Mouse (Mus musculus) frontal cortex, postnatal 36 days (tissue): ENCODE data around the gene Mbtps1.
A peak's percentile ranks its signal among the peaks of the same experiment; 100 is the strongest.

Experiments
- DNase-seq, 2 experiments: peaks; one replicate each; pipeline ENCODE4 v3.0.0; 2022; ENCODE audit warnings: low spot score in 2 of 2

The Mbtps1 gene

DNA sequence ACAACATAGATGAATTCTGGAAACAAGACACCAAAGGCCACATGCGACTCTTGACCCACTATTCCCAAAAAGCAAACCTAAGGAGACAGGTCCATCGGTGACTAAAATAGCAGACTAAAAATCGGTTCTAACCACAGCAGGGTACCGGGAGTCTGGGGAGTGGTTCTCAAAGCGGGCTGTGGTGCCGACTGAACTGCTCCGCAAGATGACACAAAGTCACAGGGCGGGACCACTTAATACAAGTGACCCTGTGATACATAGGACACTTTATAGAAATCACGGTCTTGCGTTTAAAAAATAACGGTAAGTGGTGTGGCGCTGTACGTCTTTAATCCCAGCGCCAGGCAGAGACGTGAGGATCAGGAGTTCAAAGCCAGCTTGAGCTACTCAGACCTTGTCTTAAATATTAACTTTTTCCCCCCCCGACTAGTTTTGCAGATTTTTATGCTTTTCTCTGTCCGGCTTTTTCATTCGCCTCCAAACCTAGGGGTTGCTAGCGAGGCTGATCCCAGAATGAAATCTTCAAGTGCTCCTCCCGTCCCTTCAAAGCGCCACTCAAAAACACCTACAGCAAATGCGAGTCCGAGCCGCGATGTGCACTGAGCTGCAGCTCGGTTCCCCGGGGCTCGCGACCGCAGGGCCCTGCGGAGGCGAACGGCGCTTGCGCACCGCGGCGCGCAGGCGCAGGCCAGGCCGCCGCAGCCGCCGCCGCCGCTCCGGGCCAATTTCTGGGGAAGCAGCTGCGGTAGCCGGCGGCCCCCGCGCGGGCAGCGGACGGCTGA, 523 bp downstream of the Mbtps1 start:
- DNase-seq, result no peak

DNA sequence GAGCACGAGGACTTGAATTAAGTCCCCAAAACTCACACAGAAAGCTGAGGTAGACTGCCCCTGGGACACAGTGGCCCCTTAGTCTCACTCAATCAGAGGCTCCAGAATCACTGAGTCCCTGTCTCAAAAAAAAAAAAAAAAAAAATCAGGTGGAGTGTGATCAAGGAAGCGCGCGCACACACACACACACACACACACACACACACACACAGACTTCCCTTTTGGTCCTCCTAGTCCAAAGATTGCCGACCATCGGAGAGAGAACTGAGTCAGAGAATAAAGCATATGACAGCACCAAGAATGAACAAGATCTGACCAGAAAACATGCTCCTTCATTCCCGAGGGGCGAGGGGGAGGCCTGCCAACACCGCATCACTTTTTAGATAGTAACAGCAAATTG, 1.4 kb downstream of the Mbtps1 start:
- no peak for DNase-seq

DNA sequence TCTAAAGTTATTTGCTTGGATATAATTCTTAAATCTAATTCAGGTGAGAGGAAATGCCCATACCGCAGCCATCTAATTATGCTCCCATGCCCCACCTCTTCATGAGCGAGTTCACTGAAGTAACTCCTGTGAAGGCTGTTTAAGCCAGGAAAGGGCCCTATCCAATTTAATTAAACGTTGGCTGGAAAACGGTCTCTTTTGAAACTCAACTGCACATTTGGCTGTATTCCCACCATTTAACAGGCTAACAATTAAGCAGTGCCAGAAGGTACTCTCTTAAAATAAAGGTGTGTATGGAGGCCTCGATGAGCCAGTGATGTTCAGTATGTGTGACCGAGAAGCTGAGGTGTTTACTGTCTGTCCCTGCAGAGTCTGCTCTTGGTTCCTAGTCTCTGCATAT, 2.7 kb downstream of the Mbtps1 start:
- no peak for DNase-seq

DNA sequence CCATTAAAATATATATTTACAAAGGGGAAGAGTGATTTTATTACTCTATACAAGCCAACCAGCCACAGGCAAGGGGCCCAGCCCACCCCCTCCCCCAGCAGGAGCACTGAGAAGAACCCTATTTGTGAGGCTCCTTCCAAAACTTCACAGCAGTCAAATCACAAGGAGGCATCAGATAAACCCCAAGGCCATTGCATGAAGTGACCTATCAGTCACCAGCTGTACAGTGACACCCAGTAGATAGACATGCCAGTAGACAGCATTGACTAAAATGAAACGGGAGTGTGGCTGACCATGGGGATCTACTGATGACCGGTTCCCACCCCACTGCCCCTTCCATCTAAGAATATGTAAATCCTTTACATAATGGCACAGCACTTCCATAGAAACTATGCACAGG, 5.6 kb downstream of the Mbtps1 start:
- no peak for DNase-seq

DNA sequence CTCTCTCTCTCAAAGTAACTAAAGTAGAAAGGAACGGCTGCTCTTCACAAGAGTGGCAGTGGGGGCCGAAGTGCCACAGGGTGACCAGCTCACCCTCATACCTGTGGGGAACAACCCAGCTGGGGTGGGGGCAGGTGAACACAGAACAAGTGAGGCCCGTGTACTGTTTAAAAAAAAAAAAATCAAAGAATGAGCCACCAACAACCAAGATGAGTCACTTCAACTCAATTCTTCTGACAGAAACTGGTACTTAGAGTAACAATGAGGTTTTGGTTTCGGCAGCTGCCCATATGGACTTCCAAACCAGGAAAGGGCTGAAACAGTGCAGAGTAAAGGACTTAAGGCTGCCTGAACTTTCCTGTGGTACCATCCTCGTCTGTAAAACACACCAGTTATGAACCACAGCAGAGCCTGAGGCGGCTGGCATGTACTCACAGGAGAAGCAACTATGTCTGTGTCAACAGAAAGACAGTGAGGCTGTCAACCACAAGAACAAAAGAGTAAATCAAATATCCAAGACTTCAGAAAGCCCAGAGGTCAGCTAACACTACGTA, 9.9 kb downstream of the Mbtps1 start:
- DNase-seq, result no peak

DNA sequence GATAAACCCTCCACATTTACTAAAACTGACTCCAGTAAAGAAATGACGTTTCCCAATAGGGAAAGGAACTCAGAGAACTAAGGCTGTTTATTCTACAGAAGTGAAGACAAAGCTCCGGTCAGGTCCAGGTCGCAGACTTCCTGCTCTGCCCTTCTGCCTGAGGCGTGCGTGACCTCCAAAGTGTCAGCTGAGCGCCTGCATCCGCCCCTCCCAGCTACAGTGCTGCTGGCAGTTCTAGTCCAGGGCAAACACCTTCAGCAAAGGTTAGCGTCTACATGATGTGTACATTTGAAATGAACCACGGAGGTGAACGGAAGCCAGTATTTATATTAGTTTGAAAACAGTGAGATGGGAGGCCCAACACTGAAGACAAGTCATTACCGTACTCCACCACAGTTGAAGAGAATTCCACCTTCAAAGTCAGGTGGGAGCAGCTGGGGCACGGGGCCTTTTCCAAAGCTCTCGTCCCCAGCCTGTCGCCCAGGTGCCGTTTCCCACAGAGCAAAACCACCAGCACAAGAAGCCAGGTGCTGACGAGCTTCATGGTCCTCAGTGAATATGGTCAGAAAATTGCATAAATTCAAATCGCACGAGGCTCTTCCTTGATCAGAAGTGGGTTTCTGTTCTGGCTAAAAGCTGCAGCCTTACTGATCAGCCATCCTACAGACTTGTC, 11.4 kb downstream of the Mbtps1 start:
- DNase-seq, result no peak

DNA sequence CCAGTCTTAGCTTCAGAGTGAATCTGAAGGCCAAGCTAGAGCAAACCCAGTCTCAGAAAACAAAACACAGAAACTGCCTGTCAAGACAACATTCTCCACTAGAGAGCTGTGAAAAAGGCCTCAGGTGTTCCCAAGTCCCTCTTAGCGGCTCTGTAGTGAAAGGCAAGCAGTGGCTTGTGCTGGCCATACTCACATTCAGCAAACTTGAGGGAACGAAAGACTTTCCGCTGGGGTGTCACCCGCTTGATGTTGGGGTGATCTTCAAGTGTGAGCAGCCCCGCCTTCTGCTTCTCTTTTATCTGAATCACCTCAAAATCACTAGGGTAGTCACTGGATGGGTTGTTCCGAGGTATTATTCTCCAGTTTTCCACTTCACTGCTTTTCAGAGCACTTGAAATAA, 12.7 kb downstream of the Mbtps1 start:
- DNase-seq, result no peak

DNA sequence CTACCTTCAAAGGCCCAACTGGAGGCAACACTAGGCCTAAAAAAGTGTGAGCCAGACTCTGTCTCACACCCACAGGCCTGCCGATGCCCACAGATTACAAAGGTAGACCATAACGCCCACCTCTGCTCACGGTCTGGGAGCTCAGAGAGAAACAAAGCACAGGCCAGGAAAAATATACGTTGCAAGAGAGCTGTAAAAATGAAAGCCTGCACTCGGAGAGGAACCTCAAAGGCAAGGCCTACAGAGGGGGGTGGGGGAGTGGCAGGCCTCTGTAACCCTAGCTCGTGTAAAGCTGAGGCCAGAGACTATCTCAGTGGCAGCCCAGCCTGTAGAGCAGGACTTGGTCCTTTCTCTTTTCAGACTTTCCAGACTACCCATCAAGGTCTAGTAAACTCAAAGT, 13.4 kb downstream of the Mbtps1 start:
- no peak for DNase-seq

DNA sequence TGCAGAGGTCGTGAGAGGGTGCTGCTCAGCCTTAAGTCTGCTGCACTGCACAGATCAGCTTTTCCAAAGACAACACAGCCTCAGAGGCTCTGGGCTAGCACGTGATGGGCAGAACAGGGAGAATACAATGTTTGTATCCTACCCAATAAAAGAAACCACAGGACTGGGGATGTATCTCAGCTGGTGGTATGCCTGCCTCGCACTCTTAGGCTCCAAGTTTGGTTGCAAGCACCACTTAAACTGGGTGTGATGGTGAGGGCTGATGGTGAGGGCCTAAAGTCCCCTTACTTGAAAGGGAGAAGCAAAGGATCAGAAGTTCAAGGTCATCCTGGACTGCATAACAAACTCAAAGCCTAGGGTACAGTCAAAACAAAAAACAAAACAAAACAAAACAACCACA, 13.9 kb downstream of the Mbtps1 start:
- DNase-seq, result no peak

DNA sequence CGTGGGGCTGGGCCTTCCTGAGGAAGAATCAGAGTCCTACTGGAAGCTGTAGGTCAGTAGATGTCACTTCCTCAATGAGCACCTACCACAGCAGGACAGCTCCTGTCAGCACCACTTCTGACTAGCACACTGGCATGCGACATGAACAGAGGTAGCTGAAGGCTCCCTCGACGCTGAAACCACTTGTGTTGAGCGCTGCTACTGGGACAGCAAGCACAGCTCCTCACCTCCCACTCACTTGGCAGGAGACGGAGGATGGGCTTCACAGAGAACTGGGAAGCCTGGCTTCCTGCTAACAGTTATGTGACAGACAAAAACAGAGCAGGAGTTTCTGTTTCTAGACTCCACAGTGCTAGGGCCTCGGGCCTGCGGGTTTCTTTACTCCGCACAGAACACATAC, 26.6 kb downstream of the Mbtps1 start:
- peak; percentile 75 to 80 for DNase-seq

DNA sequence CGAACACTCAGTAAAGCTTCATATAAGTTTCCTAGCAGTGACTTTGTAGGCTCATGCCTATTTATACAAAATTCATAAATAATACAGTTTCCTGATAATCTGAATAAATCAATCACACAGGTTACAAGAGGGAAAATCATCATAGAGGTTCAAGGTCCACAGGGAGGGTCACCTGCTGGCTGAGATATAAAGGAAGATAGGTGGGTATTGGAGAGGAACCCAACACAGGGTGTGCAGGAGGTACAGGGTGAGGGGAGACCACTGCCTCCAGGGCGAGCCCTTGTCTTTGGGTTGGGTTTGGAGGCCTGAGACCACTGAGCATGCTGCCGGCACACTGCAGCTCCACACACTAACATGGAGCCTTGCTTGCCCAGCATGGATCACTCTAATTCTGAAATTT, 27.1 kb downstream of the Mbtps1 start:
- DNase-seq, result no peak

DNA sequence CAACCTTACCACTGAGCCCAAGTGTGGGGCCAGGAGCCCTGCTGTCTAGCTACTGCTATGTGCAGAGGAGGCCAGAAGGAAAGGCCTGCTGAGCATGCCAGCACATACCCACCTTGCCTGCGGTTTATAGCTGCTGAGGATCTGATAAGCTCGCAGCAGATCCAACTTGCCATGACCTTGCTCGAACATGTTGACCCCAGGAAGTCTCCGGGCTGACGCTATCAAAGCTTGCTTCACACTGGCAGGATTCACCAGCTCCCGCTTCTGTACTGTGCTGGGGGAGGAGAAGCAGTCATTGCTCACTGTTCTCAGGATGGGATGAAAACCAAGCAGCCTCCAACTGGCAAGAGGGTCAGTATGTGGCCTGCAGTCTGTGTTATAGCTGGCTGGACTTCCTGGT, 27.6 kb downstream of the Mbtps1 start:
- no peak for DNase-seq

DNA sequence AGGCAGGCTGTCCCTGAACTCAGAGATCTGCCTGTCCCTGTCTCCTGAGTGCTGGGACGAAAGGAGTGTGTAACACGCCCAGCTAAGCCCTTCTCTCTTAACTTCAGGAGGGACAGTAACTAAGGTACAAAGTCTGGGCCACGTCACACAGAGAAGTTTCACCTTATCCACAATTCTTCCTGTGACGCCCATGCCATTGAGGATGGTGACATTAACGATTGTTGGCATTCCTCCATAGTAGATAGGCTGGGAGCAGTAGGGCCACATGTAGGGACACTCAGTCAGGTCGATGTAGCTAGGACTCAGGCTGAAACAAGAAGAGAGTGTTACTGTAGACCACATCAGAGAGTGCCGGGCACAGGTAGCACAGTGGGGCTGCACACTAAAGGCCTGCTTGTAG, 29.8 kb downstream of the Mbtps1 start:
- no peak for DNase-seq

DNA sequence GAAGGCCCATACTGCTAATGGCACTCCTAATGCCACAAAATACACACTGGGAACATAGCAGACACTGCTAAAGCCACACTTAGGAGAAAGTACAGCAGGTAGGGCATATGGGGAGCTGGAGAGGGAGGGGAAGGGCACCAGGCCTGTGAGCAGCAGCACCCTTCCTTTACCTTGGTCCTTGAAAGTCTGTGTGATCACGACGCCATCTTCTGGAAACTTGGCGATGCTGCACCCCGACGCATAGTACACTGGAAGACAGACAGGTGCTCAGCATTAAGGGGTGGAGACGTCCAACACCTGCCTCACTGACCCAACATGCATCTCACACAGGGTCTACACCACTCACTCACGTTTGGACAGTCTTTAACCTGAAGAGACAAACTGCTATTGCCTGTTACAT, 38.4 kb downstream of the Mbtps1 start:
- no peak for DNase-seq

DNA sequence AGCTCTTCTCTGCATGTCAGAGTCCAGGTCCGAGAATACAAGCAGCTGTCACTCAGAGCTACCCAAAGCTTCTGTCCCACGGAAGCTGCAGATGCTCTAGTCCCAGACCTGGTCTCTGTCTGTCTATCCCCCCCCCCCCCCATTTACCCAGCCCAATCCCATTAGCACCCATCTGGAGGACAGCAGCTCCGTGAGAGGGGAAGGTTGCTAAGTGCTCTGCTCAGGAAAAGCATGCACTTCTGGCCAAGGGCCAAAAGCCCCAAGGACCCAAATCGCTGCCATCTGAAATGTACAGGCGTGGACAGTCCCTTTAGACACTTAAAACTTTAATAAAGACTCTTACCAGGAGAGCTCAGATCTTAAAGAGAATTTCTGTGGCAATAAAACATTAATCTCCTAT, 41.9 kb downstream of the Mbtps1 start:
- no peak for DNase-seq

DNA sequence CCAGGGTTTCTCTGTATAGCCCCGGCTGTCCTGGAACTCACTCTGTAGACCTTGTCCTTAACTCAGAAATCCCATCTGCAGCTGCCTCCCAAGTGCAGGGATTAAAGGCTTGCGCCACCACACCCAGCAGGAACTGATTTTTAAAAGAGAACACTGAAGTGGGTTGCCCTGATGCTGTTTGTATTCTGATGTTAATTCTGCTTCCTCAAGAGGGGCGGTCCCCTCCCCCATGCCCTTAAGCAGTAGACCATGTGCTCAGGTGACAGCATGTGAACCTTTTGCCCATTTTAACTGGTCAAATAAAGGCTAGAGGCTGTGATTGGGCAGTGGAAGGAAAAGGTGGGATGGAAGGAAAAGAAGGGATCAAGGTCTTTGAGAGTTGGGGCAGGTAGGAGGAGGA, 42.8 kb downstream of the Mbtps1 start:
- no peak for DNase-seq

DNA sequence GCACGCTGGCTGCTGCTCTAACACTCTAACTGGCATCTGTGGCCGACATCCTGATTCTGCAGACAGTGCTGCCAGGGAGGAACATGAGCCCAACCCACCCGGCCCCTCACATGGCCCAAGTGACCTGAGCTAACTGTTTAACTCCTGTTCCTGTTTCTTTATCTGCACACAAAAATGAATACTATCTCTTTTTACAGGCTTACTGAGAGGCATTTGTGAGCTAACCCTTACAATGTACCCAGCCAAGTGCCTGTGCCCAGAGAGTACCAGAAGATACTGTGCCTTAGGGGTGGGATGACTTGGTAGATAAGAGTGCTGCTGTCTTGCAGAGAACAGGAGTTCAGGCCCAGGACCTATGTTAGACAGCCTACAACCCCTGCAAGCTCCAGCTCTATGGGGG, 43.6 kb downstream of the Mbtps1 start:
- no peak for DNase-seq

DNA sequence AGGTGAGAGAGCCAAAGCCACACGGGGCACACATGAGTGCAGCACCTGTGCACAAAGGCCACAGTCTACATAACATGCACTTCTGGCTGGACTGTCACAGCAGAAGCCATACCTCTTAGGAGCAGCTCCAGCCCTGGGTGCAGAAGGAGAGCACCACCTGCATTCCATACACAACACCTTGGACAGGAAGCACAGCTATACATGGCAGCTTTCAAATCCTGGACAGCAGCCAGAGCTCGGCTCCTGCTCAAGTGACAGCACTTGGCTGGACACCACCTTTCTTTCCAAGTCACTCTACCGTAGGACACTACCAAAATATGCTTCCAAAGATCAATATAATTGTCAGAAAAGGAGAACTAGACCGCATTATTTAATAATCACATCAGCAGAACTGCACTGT, 45.1 kb downstream of the Mbtps1 start:
- DNase-seq, result no peak

DNA sequence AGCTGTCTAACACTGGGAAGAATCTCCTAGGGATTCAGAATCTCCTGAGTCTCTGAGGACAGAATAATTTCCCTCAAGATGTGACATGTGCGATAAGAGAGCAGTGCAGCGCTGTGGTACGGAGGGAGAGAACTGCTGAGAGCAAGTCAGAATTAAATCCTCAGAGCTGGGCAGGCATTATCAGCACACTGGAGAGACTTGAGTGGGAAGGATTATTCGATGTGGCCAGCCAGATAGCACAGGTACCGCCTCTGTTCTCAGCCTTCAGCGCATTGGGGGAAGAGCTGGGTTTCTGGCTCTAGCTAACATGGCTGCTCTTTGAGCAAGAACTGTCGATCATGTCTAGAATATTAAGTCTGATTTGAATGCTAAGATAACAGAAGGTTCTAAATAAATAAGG, 46.8 kb downstream of the Mbtps1 start:
- no peak for DNase-seq

DNA sequence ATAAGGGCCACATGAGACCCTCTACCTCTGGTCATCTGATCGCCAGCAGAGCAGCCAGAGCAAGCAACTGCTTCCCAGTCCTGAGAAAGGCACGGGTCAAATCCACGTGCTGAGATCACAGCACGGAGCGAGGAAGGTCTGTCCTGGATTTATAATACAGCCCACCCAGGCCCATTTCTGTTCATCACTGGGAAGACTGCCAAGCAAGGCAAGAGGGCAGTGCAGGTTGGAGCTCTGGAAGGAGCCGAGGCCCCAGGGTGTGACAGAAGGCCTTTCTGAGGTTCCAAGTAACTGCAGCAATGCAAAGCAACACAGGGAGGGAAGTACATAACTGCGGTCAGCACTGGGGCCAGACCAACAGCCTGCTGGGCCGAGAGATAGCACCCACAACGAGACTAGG, 48.1 kb downstream of the Mbtps1 start:
- no peak for DNase-seq

DNA sequence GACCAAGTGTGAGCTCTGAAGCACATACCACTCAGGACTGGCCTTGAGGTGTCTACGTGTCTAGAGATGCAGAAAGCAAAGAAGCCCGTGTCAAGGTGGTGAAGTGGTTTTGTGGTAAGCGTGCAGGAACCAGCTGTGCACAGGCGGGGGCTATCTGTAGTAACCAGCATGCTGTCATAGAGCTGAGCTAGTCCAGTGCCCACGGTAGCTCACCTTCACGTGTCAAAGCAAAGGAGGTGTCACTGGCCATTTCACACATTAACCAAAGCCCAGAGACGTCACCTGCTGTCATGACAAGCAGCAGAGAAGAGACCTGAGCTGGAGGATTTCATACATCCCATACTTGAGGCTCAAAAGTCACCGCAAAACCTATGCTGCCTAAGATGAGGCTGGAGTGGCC, 52.4 kb downstream of the Mbtps1 start:
- DNase-seq, result no peak

DNA sequence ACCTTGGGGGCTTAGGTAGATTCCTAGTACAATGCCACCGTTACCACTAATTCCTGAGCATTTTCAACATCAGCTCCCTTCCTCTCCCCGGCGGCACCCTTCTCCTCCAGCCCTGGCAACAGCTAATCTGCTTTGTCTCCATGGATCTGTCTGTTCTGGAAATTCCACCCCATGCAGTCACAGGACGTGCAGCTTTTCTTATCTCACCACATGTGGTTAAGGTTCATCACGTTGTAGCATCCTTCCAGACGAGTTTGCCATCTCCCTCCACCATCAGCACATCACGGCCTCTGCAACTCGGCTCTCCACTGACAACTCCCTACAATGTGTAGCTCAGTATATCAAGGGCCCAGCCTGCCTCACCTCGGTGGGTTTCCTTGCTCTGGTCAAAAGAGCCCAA, 53.0 kb downstream of the Mbtps1 start:
- no peak for DNase-seq

DNA sequence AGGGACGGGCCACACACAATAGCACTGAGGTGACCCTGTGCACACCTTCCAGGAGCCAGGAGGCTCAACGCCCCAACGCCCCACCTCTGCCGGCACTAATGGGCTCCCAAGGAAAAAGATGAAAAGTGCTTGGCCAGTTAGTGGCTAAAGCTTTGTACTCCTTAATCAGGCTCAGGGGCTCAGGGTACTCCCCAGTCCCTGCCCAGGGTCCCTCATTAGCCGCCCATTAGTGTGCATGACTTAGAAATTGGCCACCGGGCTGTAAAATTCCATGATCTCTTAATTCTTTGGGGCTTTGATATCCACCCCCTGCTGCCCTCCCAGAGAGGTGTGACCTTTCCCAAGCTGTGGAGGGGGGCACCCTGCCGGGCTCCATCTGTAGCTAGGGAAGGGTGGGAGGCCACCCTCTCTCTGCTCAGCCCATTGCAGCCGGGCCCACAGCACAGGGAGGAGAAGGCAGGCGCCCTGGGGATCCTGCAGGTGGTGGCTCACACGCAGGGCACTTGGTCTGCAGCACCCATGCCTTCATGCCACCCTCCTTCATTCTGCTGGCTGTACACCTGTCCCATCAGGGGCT, 55.3 kb downstream of the Mbtps1 start:
- no peak for DNase-seq
